In the genomic region with DNA sequence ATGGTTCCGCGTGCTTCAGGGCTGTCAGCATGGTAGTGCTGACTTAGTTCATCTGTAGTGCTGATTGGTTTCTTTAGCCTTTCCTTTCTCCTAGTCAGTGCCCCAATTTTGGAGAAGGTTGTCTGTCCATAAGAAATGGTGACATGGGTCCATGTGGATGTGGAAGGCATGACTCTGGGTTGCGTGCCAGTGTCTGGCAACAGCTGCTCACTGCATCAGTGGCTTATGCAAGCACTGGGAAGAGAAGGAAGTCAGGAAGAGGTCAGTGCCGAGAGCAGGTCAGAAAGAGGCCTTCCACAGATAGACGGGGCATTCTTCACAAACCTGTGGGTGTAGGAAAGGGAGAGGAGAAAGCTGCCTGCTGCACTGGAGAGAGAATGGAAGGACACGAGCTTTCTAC, we compare ENCODE assay signal across 14 mouse cellular contexts. TPM values are rescaled to one million over a fixed set of nuclear protein-coding genes. Genes with fewer than 3 reads are reported as not detected.
DNase-seq lines count a peak whose midpoint lies in the region; ATAC-seq and TF ChIP-seq lines count a peak whose summit lies in the region.
"Had no signal": no experiment of that assay in that cellular context is flagged by ENCODE, and none has a peak within 500 bp of the region (broad histone marks: within the 10 kb centered on the region; RNA-seq: fewer than 3 reads in every experiment).

No protein-coding gene starts in this region.

- peaks cover 9 to 21% of the 10 kb centered on the region in 2 experiments for H3K4me1 ChIP-seq in heart, embryonic 14.5 days (ENCODE audit: control insufficient read depth in 2 of 2, insufficient read depth in 2 of 2, low read length in 2 of 2)
- peaks cover 7% of the 10 kb centered on the region; the same call in 1 of the 2 replicates for H3K4me1 ChIP-seq in lung, embryonic 14.5 days (ENCODE audit: insufficient read depth)
- H3K4me1 ChIP-seq in lung, adult 2 months (ENCODE audit: control insufficient read depth, insufficient read depth, low read length): peaks cover 12% of the 10 kb centered on the region
- peaks cover 9% of the 10 kb centered on the region; the same call in 1 of the 2 replicates for H3K4me1 ChIP-seq in stomach, embryonic 14.5 days (ENCODE audit: control insufficient read depth, insufficient read depth, low read length)
- H3K4me1 ChIP-seq: liver, embryonic 13.5 days had no signal

- H3K9ac ChIP-seq in heart, embryonic 14.5 days (ENCODE audit: low read length): no peak overlapping the region
- no peak overlapping the region; the same call in 1 of the 2 replicates for H3K9ac ChIP-seq in lung, embryonic 14.5 days
- H3K9ac ChIP-seq in stomach, embryonic 14.5 days (replicated peaks; ENCODE audit: low read depth, low read length): no peak overlapping the region
- H3K9ac ChIP-seq: embryonic facial prominence, embryonic 13.5 days; liver, embryonic 13.5 days; neural tube, embryonic 13.5 days had no signal

- H3K4me3 ChIP-seq in heart, embryonic 14.5 days (ENCODE audit: control insufficient read depth in 1 of 2, insufficient read depth in 1 of 2, low read depth in 1 of 2, low read length in 2 of 2): no peak overlapping the region
- H3K4me3 ChIP-seq in lung, embryonic 14.5 days (ENCODE audit: low read depth, low read length): no peak overlapping the region
- no peak overlapping the region for H3K4me3 ChIP-seq in lung, adult 2 months (replicated peaks; ENCODE audit: extremely low read depth, low read depth, low read length)
- H3K4me3 ChIP-seq in stomach, embryonic 14.5 days (ENCODE audit: low read depth, low read length): no peak overlapping the region
- H3K4me3 ChIP-seq: embryonic facial prominence, embryonic 13.5 days; liver, embryonic 13.5 days; neural tube, embryonic 13.5 days had no signal

- TF ChIP-seq POLR2A in lung, adult 2 months (IDR thresholded peaks at IDR 0.05; ENCODE audit: borderline replicate concordance, extremely low read depth, low read depth, low read length): no peak

- 0 out of 4 replicates have a peak overlapping the region, but pooled peaks of 1 of the 2 experiments have one; percentile 66 for H3K27ac ChIP-seq in heart, embryonic 14.5 days (replicated peaks in 1 of 2; ENCODE audit: control insufficient read depth in 1 of 2, insufficient read depth in 1 of 2, low read depth in 2 of 2, low read length in 2 of 2)
- no peak overlapping the region for H3K27ac ChIP-seq in lung, embryonic 14.5 days (ENCODE audit: low read depth)
- H3K27ac ChIP-seq in stomach, embryonic 14.5 days (ENCODE audit: low read length): peak overlapping the region; percentile 46; the same call in 1 of the 2 replicates
- H3K27ac ChIP-seq: embryonic facial prominence, embryonic 13.5 days; liver, embryonic 13.5 days; neural tube, embryonic 13.5 days had no signal

- H3K4me2 ChIP-seq in heart, embryonic 14.5 days (ENCODE audit: low read length): no peak overlapping the region
- H3K4me2 ChIP-seq in lung, embryonic 14.5 days: no peak overlapping the region
- H3K4me2 ChIP-seq in stomach, embryonic 14.5 days (replicated peaks; ENCODE audit: low read depth, low read length): no peak overlapping the region
- H3K4me2 ChIP-seq: embryonic facial prominence, embryonic 13.5 days; liver, embryonic 13.5 days; neural tube, embryonic 13.5 days had no signal

- no peaks in the 10 kb centered on the region for H3K9me3 ChIP-seq in heart, embryonic 14.5 days (ENCODE audit: control insufficient read depth, low read length)
- H3K9me3 ChIP-seq in lung, embryonic 14.5 days (ENCODE audit: low read depth, low read length): no peaks in the 10 kb centered on the region
- no peaks in the 10 kb centered on the region for H3K9me3 ChIP-seq in stomach, embryonic 14.5 days (ENCODE audit: control insufficient read depth, low read depth, low read length)
- H3K9me3 ChIP-seq: embryonic facial prominence, embryonic 13.5 days; liver, embryonic 13.5 days; neural tube, embryonic 13.5 days had no signal

- H3K27me3 ChIP-seq in heart, embryonic 14.5 days (ENCODE audit: control insufficient read depth, insufficient read depth, low read length): no peaks in the 10 kb centered on the region
- no peaks in the 10 kb centered on the region for H3K27me3 ChIP-seq in lung, embryonic 14.5 days (ENCODE audit: insufficient read depth, low read length)
- no peaks in the 10 kb centered on the region for H3K27me3 ChIP-seq in stomach, embryonic 14.5 days (ENCODE audit: control insufficient read depth, insufficient read depth, low read length)
- H3K27me3 ChIP-seq: embryonic facial prominence, embryonic 13.5 days; liver, embryonic 13.5 days; neural tube, embryonic 13.5 days had no signal

- no peak for TF ChIP-seq CTCF in lung, embryonic 14.5 days (IDR thresholded peaks at IDR 0.05; ENCODE audit: low read depth)
- no peak for TF ChIP-seq CTCF in lung, adult 2 months (IDR thresholded peaks at IDR 0.05; ENCODE audit: insufficient read depth, low read length)

- ATAC-seq in heart, embryonic 14.5 days (ENCODE audit: insufficient number of reproducible peaks, insufficient read depth, low FRiP score, low read depth): peak; percentile 43; the same call in 1 of the 2 replicates
- peak; percentile 28; the same call in 1 of the 2 replicates for ATAC-seq in lung, embryonic 14.5 days (ENCODE audit: insufficient read depth)
- ATAC-seq in stomach, embryonic 14.5 days (ENCODE audit: insufficient number of reproducible peaks, insufficient read depth, low FRiP score, low read depth): no peak

- DNase-seq in adrenal gland, postnatal 10 days: peak; percentile 68
- DNase-seq in adrenal gland, adult 18-20 months (ENCODE audit: low spot score in 2 of 2): no peak
- DNase-seq in heart, adult 8-10 months (ENCODE audit: low spot score): no peak
- no peak for DNase-seq in lung, embryonic 14.5 days
- no peak for DNase-seq in lung, adult 2 months
- no peak for DNase-seq in MN1 (ENCODE audit: low spot score)
- DNase-seq: kidney, adult 9 months; liver, embryonic 13.5 days; right cerebral cortex, adult 18-20 months; thymus, adult 18-20 months had no signal

- peaks cover 6% of the 10 kb centered on the region for H3K36me3 ChIP-seq in heart, embryonic 14.5 days (ENCODE audit: control insufficient read depth, insufficient read depth, low read length)
- no peaks in the 10 kb centered on the region for H3K36me3 ChIP-seq in lung, embryonic 14.5 days (ENCODE audit: insufficient read depth)
- no peaks in the 10 kb centered on the region for H3K36me3 ChIP-seq in stomach, embryonic 14.5 days (ENCODE audit: control insufficient read depth, insufficient read depth, low read length)
- H3K36me3 ChIP-seq: liver, embryonic 13.5 days had no signal

- WGBS in heart, embryonic 14.5 days: 65% methylated on average over 6 of the region's 6 CpGs
- WGBS in lung, embryonic 14.5 days: 72% methylated on average over 6 of the region's 6 CpGs
- 65% methylated on average over 6 of the region's 6 CpGs for WGBS in lung, adult 2 months
- WGBS in stomach, embryonic 14.5 days: 72% methylated on average over 6 of the region's 6 CpGs

RNA-seq across cellular contexts. Expression of a gene that starts 36.4 kb away (rescaled TPM):
- 100 to 1,000 TPM; 232 to 259 TPM for total RNA-seq in adrenal gland, postnatal 10 days (2021)
- total RNA-seq in adrenal gland, adult 18-20 months (2021): 100 to 1,000 TPM; 248 to 319 TPM
- 211 and 219 TPM in 2 replicates for polyA plus RNA-seq in heart, embryonic 14.5 days (2014; fragmentation: Nextera tagmentation; extraction: Ambion mirVana)
- 100 to 1,000 TPM; 151 to 245 (median 188) TPM for total RNA-seq in heart, adult 8-10 months (2022)
- polyA plus RNA-seq in lung, embryonic 14.5 days (2014; fragmentation: Nextera tagmentation; extraction: Ambion mirVana): 289 and 306 TPM in 2 replicates
- polyA plus RNA-seq in lung, adult 2 months (2012; rRNA removed): 9.0 and 16.1 TPM in 2 replicates
- polyA plus RNA-seq in stomach, embryonic 14.5 days (2014; fragmentation: Nextera tagmentation; extraction: Ambion mirVana): 299 and 311 TPM in 2 replicates

RNA-seq across cellular contexts. Expression of a gene that starts 48.3 kb away (rescaled TPM):
- total RNA-seq in adrenal gland, postnatal 10 days (2021): 10 to 100 TPM; 76.1 to 81.3 TPM
- 10 to 100 TPM; 65.1 to 78.0 TPM for total RNA-seq in adrenal gland, adult 18-20 months (2021)
- 14.3 and 15.4 TPM in 2 replicates for polyA plus RNA-seq in heart, embryonic 14.5 days (2014; fragmentation: Nextera tagmentation; extraction: Ambion mirVana)
- total RNA-seq in heart, adult 8-10 months (2022): 10 to 100 TPM; 20.6 to 41.9 (median 32.7) TPM
- polyA plus RNA-seq in lung, embryonic 14.5 days (2014; fragmentation: Nextera tagmentation; extraction: Ambion mirVana): 8.9 and 9.9 TPM in 2 replicates
- polyA plus RNA-seq in lung, adult 2 months (2012; rRNA removed): 8.8 and 11.8 TPM in 2 replicates
- 14.2 and 15.0 TPM in 2 replicates for polyA plus RNA-seq in stomach, embryonic 14.5 days (2014; fragmentation: Nextera tagmentation; extraction: Ambion mirVana)

Comparison
In these comparisons a context has a peak if more than half of its experiments do, and no peak if none do; other contexts are left out.
1. RNA of a gene that starts 36.4 kb away (polyA plus RNA-seq): 299 to 311 TPM in stomach, embryonic 14.5 days, 289 to 306 TPM in lung, embryonic 14.5 days and 211 to 219 TPM in heart, embryonic 14.5 days; 9.0 to 16.1 TPM in lung, adult 2 months; every median in the first group is over 10 times any median in the second.